Mouse (Mus musculus) MEL (cell line): ENCODE measurements around the gene Rabep1. TPM values are rescaled to one million over a fixed set of nuclear protein-coding genes. Genes with fewer than 3 reads are reported as not detected.
A peak's percentile ranks its signal among the peaks of the same experiment; 100 is the strongest.
"Not testable (repeated sequence)": the region's sequence is repeated elsewhere in the genome, so short reads cannot be mapped to it uniquely, and the experiment has no call there.

Experiments
- DNase-seq: peaks from one replicate; pipeline ENCODE4 v3.0.0; 2011; ENCODE audit warnings: low read depth, low spot score
- H3K27ac ChIP-seq: 2 replicates; pipeline ENCODE4 v1.5.1; 2012; ENCODE audit warnings: low read depth, mild to moderate bottlenecking, control low read depth, low read length, moderate library complexity; ENCODE audit not compliant: control insufficient read depth
- H3K27me3 ChIP-seq, 2 experiments: fragments of 150-350 bp in 1 of 2; sonication (generic) in 1 of 2; 2 replicates each; pipeline ENCODE4 v1.6.1; 2012; ENCODE audit warnings: low read length in 2 of 2, mild to moderate bottlenecking in 2 of 2, improper control_type of control experiment in 1 of 2, moderate library complexity in 1 of 2; ENCODE audit not compliant: insufficient read depth in 2 of 2, control insufficient read depth in 1 of 2
- H3K36me3 ChIP-seq, 2 experiments: 2 replicates each; pipeline ENCODE4 v1.6.1; 2012 to 2014; ENCODE audit warnings: low read length in 2 of 2, improper control_type of control experiment in 1 of 2, inconsistent platforms in 1 of 2, mild to moderate bottlenecking in 1 of 2; ENCODE audit not compliant: insufficient read depth in 2 of 2, control insufficient read depth in 1 of 2
- H3K4me1 ChIP-seq, 2 experiments: fragments of 150-350 bp in 1 of 2; sonication (generic) in 1 of 2; 2 replicates each; pipeline ENCODE4 v1.6.1; 2012; ENCODE audit warnings: low read length in 2 of 2, improper control_type of control experiment in 1 of 2, mild to moderate bottlenecking in 1 of 2; ENCODE audit not compliant: insufficient read depth in 2 of 2, control insufficient read depth in 1 of 2
- H3K4me3 ChIP-seq, 2 experiments: fragments of 150-350 bp in 1 of 2; sonication (generic) in 1 of 2; 2 replicates each; pipeline ENCODE4 v1.5.1; 2012; ENCODE audit warnings: low read depth in 2 of 2, low read length in 2 of 2, mild to moderate bottlenecking in 2 of 2, moderate library complexity in 2 of 2, control low read depth in 1 of 2, improper control_type of control experiment in 1 of 2; ENCODE audit not compliant: control insufficient read depth in 1 of 2, insufficient read depth in 1 of 2
- H3K79me2 ChIP-seq: 2 replicates; pipeline ENCODE4 v1.6.1; 2012; ENCODE audit warnings: mild to moderate bottlenecking, low read length, moderate library complexity; ENCODE audit not compliant: control insufficient read depth, poor library complexity, insufficient read depth
- H3K9ac ChIP-seq: 2 replicates; pipeline ENCODE4 v1.6.1; 2012; ENCODE audit warnings: low read depth, mild to moderate bottlenecking, control low read depth, low read length, moderate library complexity; ENCODE audit not compliant: control insufficient read depth, poor library complexity, severe bottlenecking
- H3K9me3 ChIP-seq: fragments of 150-350 bp; sonication (generic); replicated peaks from 2 replicates; pipeline ENCODE4 v1.6.1; 2012; ENCODE audit warnings: mild to moderate bottlenecking, low read length, improper control_type of control experiment, moderate library complexity; ENCODE audit not compliant: insufficient read depth
- BHLHE40 ChIP-seq: IDR thresholded peaks from 2 replicates; pipeline ENCODE4 v1.6.1; 2012; ENCODE audit warnings: low read depth, mild to moderate bottlenecking, inconsistent platforms, low read length, improper control_type of control experiment, borderline replicate concordance
- CHD1 ChIP-seq: IDR thresholded peaks from 2 replicates; pipeline ENCODE4 v1.6.1; 2012; ENCODE audit warnings: low read depth, mild to moderate bottlenecking, inconsistent platforms, low read length, improper control_type of control experiment
- E2F4 ChIP-seq: IDR thresholded peaks from 2 replicates; pipeline ENCODE4 v1.6.1; 2011; ENCODE audit warnings: low read depth, low read length, improper control_type of control experiment, borderline replicate concordance
- EP300 ChIP-seq, 2 experiments: IDR thresholded peaks; 2 replicates each; pipeline ENCODE4 v1.6.1; 2011; ENCODE audit warnings: improper control_type of control experiment in 2 of 2, low read length in 2 of 2, low read depth in 1 of 2, mild to moderate bottlenecking in 1 of 2
- GATA1 ChIP-seq: IDR thresholded peaks from 2 replicates; pipeline ENCODE4 v1.6.1; 2011; ENCODE audit warnings: low read depth, low read length, improper control_type of control experiment
- MAFK ChIP-seq: IDR thresholded peaks from 2 replicates; pipeline ENCODE4 v1.6.1; 2011; ENCODE audit warnings: low read depth, mild to moderate bottlenecking, low read length, improper control_type of control experiment, borderline replicate concordance
- MAZ ChIP-seq: IDR thresholded peaks from 2 replicates; pipeline ENCODE4 v1.6.1; 2012; ENCODE audit warnings: low read depth, mild to moderate bottlenecking, inconsistent platforms, low read length, improper control_type of control experiment
- MYC ChIP-seq: IDR thresholded peaks from 2 replicates; pipeline ENCODE4 v1.6.1; 2011; ENCODE audit warnings: low read depth, mild to moderate bottlenecking, low read length, improper control_type of control experiment, moderate library complexity
- NELFE ChIP-seq: IDR thresholded peaks from 2 replicates; pipeline ENCODE4 v1.6.1; 2011; ENCODE audit warnings: low read depth, low read length, improper control_type of control experiment
- POLR2AphosphoS2 ChIP-seq: IDR thresholded peaks from 2 replicates; pipeline ENCODE4 v1.6.1; 2011; ENCODE audit warnings: low read length, improper control_type of control experiment
- RCOR1 ChIP-seq: IDR thresholded peaks from 2 replicates; pipeline ENCODE4 v1.6.1; 2012; ENCODE audit warnings: low read depth, mild to moderate bottlenecking, inconsistent platforms, low read length, improper control_type of control experiment
- TAL1 ChIP-seq: IDR thresholded peaks from 2 replicates; pipeline ENCODE4 v1.6.1; 2012; ENCODE audit warnings: mild to moderate bottlenecking, inconsistent platforms, low read length, moderate library complexity, mixed read lengths
- TBP ChIP-seq: IDR thresholded peaks from 2 replicates; pipeline ENCODE4 v1.8.0; 2011; ENCODE audit warnings: low read depth, low read length, improper control_type of control experiment
- TCF12 ChIP-seq: IDR thresholded peaks from 2 replicates; pipeline ENCODE4 v1.6.1; 2014; ENCODE audit warnings: low read depth, mild to moderate bottlenecking, inconsistent platforms, low read length, improper control_type of control experiment, moderate library complexity
- UBTF ChIP-seq: IDR thresholded peaks from 2 replicates; pipeline ENCODE4 v1.6.1; 2012; ENCODE audit warnings: low read depth, mild to moderate bottlenecking, inconsistent platforms, low read length, improper control_type of control experiment, moderate library complexity, borderline replicate concordance; ENCODE audit not compliant: insufficient read depth
- USF1 ChIP-seq: IDR thresholded peaks from 2 replicates; pipeline ENCODE4 v1.6.1; 2014; ENCODE audit warnings: low read depth, mild to moderate bottlenecking, inconsistent platforms, low read length, improper control_type of control experiment, moderate library complexity
- USF2 ChIP-seq, 2 experiments: IDR thresholded peaks; 2 replicates each; pipeline ENCODE4 v1.6.1; 2011 to 2012; ENCODE audit warnings: improper control_type of control experiment in 2 of 2, low read length in 2 of 2, borderline replicate concordance in 1 of 2, inconsistent platforms in 1 of 2, low read depth in 1 of 2, mild to moderate bottlenecking in 1 of 2; ENCODE audit not compliant: insufficient read depth in 1 of 2
- ZMIZ1 ChIP-seq: IDR thresholded peaks from 2 replicates; pipeline ENCODE4 v1.6.1; 2012; ENCODE audit warnings: low read depth, mild to moderate bottlenecking, inconsistent platforms, low read length, improper control_type of control experiment, moderate library complexity
- ZNF384 ChIP-seq: IDR thresholded peaks from 2 replicates; pipeline ENCODE4 v1.6.1; 2012; ENCODE audit warnings: low read depth, mild to moderate bottlenecking, inconsistent platforms, low read length, improper control_type of control experiment
- polyA plus RNA-seq, 2 experiments: library from polyadenylated mRNA; stranded (reverse) in 1 of 2; unstranded in 1 of 2; fragments of >175 nt in 1 of 2; fragments of >200 nt in 1 of 2; gene quantifications; 2 replicates each; pipeline versions ENCODE4 v1.2.1 to v1.2.4; 2012; ENCODE audit warnings: low replicate concordance in 2 of 2, low read depth in 1 of 2; ENCODE audit not compliant: insufficient read length in 2 of 2, insufficient read depth in 1 of 2, missing spikeins in 1 of 2
- total RNA-seq: library from RNA; depleted of rRNA; stranded (reverse); fragments of 300-350 nt; gene quantifications from 2 replicates; pipeline ENCODE4 v1.2.3, GENCODE M21; 2012

Rabep1 gene
- total and polyA plus RNA-seq, 3 experiments, result 24.2 to 72.2 (median 34.3) TPM

- H3K9ac ChIP-seq, result no peak overlapping the region
- H3K9me3 ChIP-seq, result no peaks in the 10 kb centered on the region
- TF ChIP-seq NELFE (no peak), TAL1 (peak; percentile 35), ZNF384 (no peak), TCF12 (peak; percentile 48; the same call in 1 of the 2 replicates), EP300 (IDR thresholded peaks at IDR 0.05; ENCODE audit: low read depth in 1 of 2, low read length in 2 of 2) (peak in 1 of 2 experiments; percentile 34; a peak in 1 of 4 replicates), USF1 (peak; percentile 61)
- peaks cover 3 to 8% of the 10 kb centered on the region in 2 experiments; a peak in 3 of 4 replicates for H3K4me1 ChIP-seq
- DNase-seq, result no peak
- H3K27ac ChIP-seq, result no peak overlapping the region; the same call in 1 of the 2 replicates
- peaks cover 13 to 38% of the 10 kb centered on the region in 2 experiments for H3K36me3 ChIP-seq
- 0 out of 2 replicates have a peak, but pooled peaks cover 1% of the 10 kb centered on the region for H3K79me2 ChIP-seq
- no peaks in the 10 kb centered on the region for H3K27me3 ChIP-seq
- no peak overlapping the region for H3K4me3 ChIP-seq
Measured at GRCm38 (mm10) chr11:70890643-70891042, 46.1 kb downstream of the Rabep1 start.

- no peak overlapping the region for H3K9ac ChIP-seq
- H3K27ac ChIP-seq, result no peak overlapping the region
- H3K79me2 ChIP-seq, result 0 out of 2 replicates have a peak, but pooled peaks cover 1% of the 10 kb centered on the region
- no peak for DNase-seq
- H3K4me1 ChIP-seq, result peaks cover 3 to 8% of the 10 kb centered on the region in 2 experiments; a peak in 3 of 4 replicates
- TF ChIP-seq BHLHE40, result no peak
- no peak for TF ChIP-seq ZMIZ1
- no peak for TF ChIP-seq E2F4
- TF ChIP-seq POLR2AphosphoS2, result no peak
- no peak for TF ChIP-seq TBP
- no peak for TF ChIP-seq USF2 (IDR thresholded peaks at IDR 0.05; ENCODE audit: borderline replicate concordance in 1 of 2, insufficient read depth in 1 of 2, low read depth in 1 of 2, low read length in 2 of 2)
- no peak for TF ChIP-seq USF1
- TF ChIP-seq MAZ, result no peak
- no peak for TF ChIP-seq MAFK
- TF ChIP-seq, all 39 proteins: peak for 0
- Histone ChIP-seq H3K4me3 (no peak overlapping the region), H3K36me3 (peaks cover 13 to 41% of the 10 kb centered on the region in 2 experiments), H3K27me3 (no peaks in the 10 kb centered on the region), H3K9me3 (no peaks in the 10 kb centered on the region)
Measured at GRCm38 (mm10) chr11:70891616-70892015, 47.0 kb downstream of the Rabep1 start.

DNA sequence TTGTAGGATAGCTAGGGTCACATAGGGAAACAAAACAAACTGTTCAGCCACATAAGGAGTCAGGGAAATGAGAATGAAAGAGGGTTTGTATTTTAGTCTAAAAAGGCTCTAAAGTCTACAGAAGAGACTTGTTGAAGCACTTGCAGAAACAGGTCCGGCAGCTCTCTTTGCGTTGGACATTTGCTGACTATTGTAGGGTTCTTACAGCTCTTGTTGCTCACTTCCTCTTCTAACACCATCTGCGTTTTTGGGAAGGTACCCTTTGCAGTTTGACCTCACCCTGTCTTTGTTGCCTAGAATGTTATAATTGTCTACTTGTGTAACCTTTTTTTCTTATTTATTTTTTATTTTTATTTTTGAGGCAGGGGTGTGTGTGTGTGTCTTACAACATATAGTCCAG, 53.1 kb downstream of the Rabep1 start:
- TF ChIP-seq GATA1 (no peak), CHD1 (no peak), MYC (no peak), TBP (no peak), BHLHE40 (no peak), UBTF (no peak), RCOR1 (no peak)
- Histone ChIP-seq H3K36me3 (peaks cover 0 to 34% of the 10 kb centered on the region in 2 experiments; a peak in 2 of 4 replicates), H3K27ac (no peak overlapping the region), H3K4me1 (no peaks in the 10 kb centered on the region), H3K4me3 (no peak overlapping the region), H3K9me3 (no peaks in the 10 kb centered on the region), H3K9ac (no peak overlapping the region), H3K79me2 (0 out of 2 replicates have a peak, but pooled peaks cover 1% of the 10 kb centered on the region), H3K27me3 (no peaks in the 10 kb centered on the region)
- no peak for DNase-seq

DNA sequence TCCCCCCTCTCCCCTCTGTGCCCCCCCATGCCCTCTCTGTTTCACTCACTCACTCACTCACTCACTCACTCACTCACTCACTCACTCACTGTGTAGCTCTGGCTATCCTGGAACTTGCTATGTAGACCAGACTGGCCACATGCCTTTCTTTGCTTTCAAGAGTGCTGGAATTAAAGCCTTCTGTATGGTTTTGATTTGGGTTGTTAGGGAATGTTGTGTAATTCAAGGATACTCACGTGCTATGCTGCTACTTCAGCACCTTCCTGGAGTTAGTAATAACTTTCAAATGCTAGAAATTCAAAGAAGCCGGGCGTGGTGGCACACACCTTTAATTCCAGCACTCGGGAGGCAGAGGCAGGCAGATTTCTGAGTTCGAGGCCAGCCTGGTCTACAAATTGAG, 53.6 kb downstream of the Rabep1 start:
- not testable (repeated sequence) for H3K27me3 ChIP-seq, H3K79me2 ChIP-seq, H3K27ac ChIP-seq, DNase-seq, H3K9ac ChIP-seq, H3K4me3 ChIP-seq, H3K4me1 ChIP-seq, H3K9me3 ChIP-seq
- peaks cover 0 to 35% of the 10 kb centered on the region in 2 experiments; a peak in 2 of 4 replicates for H3K36me3 ChIP-seq
